Mouse (Mus musculus): ENCODE measurements around the gene Eml3. TPM values are rescaled to one million over a fixed set of nuclear protein-coding genes. Genes with fewer than 3 reads are reported as not detected.
"Not testable (repeated sequence)": the region's sequence is repeated elsewhere in the genome, so short reads cannot be mapped to it uniquely, and the experiment has no call there.

Eml3 gene
- total RNA-seq, 2 experiments from 2014 or later, result 18.0 to 29.3 TPM

DNA sequence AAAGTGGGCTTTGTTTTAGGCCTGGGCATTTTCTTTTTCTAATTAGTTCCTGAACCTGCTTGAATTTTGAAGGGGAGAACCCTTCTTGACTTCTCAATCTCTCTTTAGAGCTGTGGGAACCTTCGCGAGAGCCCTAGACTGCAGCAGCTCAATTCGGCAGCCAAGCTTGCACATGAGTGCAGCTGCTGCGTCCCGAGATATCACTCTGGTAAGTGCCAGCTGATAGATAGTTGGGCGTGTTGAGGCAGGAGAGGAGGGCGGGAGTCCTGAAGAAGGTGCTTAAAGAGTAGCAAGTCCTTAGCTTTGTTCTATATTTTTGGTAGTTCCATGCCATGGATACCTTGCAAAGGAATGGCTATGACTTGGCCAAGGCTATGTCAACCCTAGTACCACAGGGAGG, 17.6 kb downstream of the Eml3 start:
- ATAC-seq (ENCODE audit: poor library complexity, severe bottlenecking), result no peak

GRCm38 (mm10) chr19:8950190-8950589, 20.8 kb downstream of the Eml3 start:
- ATAC-seq (ENCODE audit: poor library complexity, severe bottlenecking), result no peak

- ATAC-seq (ENCODE audit: poor library complexity, severe bottlenecking), result no peak
Observed at GRCm38 (mm10) chr19:8952241-8952640, 22.9 kb downstream of the Eml3 start.

DNA sequence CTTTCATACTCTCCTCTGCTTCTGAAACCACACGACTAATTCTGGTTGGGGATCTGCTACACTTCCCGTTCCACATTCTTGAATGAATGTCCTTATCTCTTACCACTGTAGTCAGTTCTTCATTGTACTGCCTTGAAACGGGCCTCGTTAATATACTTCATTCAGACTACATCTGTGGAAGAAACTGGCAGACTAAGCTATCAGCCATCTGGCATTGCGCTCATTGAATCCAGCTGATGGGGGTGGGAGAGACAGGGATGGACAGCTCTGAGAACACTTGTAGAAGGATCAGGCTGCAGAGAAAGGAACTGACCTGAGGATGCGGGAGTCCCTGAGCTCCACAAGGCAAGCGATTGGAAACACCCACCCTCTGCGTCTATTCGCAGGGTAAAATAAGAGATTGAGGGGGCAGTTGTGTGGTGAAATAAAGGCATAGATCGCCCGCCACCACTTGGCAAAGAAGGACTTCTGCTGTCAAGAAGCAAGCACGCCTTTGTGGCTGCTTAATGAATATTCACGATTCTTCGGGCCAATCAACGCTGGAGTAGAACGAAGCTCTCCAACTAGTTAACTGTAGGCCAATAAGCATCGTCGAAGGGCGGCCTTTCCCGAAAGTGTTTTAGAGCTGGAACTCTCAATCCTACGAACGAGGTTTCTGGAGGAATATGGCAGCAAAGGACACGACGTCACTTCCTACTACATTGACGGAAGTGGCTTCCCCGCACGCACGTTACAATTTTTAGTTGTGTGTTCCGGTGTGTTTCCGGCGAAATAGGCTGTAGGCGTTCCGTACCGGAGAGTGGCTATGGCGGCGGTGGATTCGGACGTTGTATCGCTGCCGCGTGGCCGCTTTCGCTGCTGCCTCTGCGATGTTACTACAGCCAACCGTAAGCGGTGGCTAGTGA, 24.0 kb downstream of the Eml3 start, which contains the start of gene Tut1:
Gene Tut1, plus strand, starts transcription at position 713 of the 905 bp plus-strand sequence.
- peak; percentile 97 for ATAC-seq (ENCODE audit: poor library complexity, severe bottlenecking)

DNA sequence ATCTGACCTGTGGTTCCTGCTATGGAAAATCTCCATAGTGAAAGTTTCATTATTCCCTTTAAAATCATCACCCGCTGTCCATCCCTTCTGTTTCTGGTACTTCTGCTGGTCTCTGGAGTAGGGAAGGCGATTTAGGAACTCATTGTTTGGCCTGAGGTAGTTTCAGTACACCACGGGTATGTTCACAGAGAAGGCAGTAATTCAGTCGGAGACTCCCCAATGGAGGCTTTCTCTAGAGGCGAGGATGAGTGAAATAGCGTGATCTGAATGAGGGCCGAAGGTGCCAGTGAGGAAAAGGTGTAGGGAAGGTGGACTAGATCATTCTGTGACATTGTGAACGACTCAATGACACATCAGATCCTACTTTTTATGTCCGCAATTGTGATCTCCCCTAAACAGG, 24.8 kb downstream of the Eml3 start:
- no peak for ATAC-seq (ENCODE audit: poor library complexity, severe bottlenecking)

DNA sequence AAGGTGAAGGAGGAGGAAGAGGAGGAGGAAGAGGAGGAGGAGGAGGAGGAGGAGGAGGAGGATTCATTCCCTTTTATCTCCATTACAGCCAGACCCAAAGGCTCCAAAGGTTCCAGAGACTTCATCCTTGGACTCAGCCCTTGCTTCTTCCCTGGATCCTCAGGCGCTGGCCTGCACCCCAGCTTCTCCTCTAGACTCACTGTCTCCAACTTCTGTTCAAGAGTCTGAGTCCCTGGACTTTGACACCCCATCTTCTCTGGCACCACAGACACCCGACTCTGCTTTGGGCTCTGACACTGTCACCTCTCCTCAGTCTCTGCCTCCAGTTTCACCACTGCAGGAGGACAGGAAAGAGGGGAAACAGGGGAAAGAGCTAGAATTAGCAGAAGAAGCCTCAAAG, 32.9 kb downstream of the Eml3 start:
- ATAC-seq (ENCODE audit: poor library complexity, severe bottlenecking), result no peak

DNA sequence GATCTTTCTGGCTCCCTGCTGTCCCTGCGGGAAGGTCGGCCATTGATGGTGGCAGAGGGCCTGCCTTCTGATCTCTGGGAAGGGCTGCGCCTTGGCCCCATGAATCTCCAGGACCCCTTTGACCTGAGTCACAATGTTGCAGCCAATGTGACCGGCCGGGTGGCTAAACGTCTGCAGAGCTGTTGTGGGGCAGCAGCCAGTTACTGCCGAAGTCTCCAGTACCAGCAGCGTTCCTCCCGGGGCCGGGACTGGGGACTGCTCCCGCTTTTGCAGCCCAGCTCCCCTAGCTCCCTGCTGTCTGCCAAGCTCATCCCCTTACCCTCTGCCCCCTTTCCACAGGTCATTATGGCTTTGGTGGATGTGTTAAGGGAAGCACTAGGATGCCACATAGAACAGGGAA, 35.7 kb downstream of the Eml3 start:
- ATAC-seq (ENCODE audit: poor library complexity, severe bottlenecking), result no peak

DNA sequence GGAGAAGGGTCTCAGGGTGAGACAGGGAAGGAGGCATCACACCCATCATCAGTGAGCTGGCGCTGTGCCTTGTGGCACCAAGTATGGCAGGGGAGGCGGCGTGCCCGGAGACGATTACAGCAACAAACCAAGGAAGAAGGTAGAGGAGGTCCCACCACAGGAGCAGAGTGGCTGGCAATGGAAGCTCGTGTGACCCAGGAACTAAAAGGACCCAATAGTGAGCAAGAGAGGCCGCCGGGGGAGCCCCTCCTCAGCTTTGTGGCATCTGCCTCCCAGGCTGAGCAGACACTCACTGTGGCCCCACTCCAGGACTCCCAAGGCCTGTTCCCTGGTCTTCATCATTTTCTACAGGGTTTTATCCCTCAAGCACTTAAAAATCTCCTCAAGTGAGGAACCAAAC, 36.4 kb downstream of the Eml3 start:
- no peak for ATAC-seq (ENCODE audit: poor library complexity, severe bottlenecking)

DNA sequence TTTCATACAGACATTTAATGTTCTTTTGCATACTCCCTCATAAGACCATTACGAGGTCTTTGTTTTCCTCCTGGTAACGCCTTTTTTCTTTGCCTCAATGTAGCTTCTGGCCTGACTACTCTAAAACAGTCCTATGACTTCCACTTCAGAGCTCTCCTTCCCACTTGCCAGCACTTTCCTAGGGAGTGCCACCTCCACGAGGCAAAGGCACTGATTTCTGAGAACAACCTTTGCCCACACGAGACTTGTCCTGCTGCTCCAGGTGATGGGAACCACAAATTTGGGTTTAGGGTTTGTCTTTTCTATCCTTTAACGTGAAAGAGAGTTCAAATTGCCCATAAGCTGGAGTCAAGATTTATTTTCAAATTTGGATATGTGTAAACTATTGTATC, 36.8 kb downstream of the Eml3 start:
- ATAC-seq (ENCODE audit: poor library complexity, severe bottlenecking), result no peak

GRCm38 (mm10) chr19:8966590-8967372, 37.4 kb downstream of the Eml3 start, which contains the start of gene Eef1g:
Gene Eef1g (plus strand): TSS chr19:8967041.
- ATAC-seq (ENCODE audit: poor library complexity, severe bottlenecking), result peak; percentile 96

- no peak for ATAC-seq (ENCODE audit: poor library complexity, severe bottlenecking)
Observed at GRCm38 (mm10) chr19:8967373-8967743, 38.0 kb downstream of the Eml3 start.

DNA sequence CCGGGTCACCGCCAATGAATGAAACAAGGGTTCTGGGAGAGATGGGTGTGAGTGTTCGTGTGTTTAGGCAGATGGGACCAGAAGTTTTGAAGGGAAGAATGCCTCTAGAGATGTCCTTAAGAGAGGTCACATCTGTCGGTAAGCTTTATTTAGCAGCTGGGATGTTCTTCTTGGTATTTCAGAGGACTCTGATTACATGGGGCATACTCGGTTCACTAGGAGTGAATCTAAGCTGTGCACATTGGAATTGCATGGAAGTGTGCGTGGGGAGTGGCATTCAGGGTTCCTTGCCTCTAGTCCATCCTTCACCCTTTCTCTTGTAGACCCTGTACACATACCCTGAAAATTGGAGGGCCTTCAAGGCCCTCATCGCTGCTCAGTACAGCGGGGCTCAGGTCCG, 38.5 kb downstream of the Eml3 start:
- no peak for ATAC-seq (ENCODE audit: poor library complexity, severe bottlenecking)

GRCm38 (mm10) chr19:8972491-8972890, 43.1 kb downstream of the Eml3 start:
- ATAC-seq (ENCODE audit: poor library complexity, severe bottlenecking), result not testable (repeated sequence)

GRCm38 (mm10) chr19:8974638-8975037, 45.3 kb downstream of the Eml3 start:
- ATAC-seq (ENCODE audit: poor library complexity, severe bottlenecking), result no peak

DNA sequence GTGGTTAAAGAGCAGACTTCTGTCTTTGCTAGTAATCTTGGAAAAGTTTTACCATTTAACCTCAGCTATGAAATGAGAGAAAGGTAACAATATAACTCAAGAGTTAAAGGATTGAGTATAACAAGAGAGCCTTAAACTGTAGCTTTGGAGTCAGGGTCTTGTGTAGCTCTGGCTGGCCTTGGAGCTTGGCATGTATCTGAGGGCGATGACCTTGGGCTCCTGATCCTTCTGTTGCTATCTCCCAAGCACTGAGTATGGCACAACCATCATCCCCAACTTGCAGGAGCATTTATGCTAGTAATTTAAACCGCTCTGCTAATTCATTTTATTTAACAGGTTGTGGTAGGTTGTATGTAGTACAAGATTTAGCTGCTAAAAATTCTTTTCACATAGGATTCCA, 46.1 kb downstream of the Eml3 start:
- no peak for ATAC-seq (ENCODE audit: poor library complexity, severe bottlenecking)

DNA sequence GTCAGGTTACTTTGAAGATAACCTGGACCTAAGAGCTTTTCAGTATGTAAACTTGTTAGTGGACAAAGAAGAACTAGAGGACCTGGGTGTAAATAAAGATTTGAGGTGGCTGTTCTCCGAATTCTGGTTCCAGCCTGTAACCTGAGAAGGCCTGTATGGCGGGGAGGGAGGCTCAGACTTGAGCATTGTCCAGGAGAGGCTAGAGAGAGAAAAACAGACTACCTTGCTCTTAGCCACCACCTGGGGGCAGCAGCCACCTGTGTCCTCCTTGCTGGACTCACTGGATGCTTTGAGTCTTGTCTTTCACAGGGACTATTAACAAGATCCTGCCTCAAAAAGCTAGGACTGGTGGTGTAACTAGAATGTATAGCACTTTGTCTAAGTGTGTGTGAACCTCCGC, 47.2 kb downstream of the Eml3 start:
- ATAC-seq (ENCODE audit: poor library complexity, severe bottlenecking), result peak; percentile 63

DNA sequence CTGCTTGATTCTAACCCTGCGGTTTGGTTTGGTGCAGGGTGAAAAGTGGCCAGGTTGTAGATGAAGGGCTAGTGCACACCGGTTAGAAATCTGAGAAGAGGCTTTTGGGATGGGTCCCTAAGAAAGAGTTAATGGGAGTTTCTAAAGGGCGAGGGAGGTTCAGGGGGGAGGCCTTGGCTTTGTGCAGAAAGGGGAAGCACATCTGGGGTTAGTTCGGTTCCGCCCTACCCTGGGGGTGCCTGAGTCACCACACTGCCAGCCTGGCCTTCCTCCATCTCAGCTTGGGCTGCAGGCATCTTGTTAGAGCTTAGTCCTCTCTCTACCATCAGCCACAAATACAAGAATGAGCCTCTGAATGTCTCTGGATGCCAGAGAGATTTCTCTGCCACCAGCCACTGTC, 51.4 kb downstream of the Eml3 start:
- ATAC-seq (ENCODE audit: poor library complexity, severe bottlenecking), result peak; percentile 47

DNA sequence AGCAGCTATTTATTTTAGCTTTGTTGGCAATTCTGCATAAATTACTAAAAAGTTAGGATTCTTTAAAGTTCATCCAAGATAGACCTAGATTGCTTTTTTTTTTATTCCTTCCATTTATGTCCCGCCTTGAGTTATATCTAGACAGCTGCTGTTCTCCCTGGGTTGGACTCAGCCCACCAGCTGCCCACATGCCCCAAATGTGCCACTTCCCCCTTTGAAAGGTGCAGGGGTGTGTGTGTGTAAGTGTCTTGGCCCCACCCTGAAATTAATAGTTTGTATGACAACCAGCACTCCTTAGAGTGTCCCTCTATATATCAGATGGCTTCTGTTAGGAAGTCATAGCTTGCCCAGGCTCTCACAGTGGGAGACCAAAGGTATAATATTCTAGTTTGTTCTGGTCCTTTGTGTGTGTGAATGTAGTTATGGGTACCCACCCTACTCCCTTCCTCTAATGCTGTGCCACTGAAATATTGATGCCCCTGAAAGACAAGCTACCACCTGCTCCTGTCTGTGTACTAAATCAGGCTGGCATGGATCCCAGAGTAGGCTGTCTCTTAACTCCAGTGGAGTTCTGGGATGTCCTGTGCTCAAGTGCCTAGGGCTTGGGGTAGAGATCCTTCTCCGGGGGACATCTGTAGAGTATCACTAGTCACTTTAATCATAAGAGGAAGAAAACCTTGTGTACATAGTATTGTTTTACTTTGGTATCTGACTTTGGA, 52.3 kb downstream of the Eml3 start:
- ATAC-seq (ENCODE audit: poor library complexity, severe bottlenecking), result 0 out of 2 replicates have a peak, but pooled peaks have one; percentile 17

- ATAC-seq (ENCODE audit: poor library complexity, severe bottlenecking), result peak; percentile 47
Observed at GRCm38 (mm10) chr19:8982303-8983149, 53.2 kb downstream of the Eml3 start.

DNA sequence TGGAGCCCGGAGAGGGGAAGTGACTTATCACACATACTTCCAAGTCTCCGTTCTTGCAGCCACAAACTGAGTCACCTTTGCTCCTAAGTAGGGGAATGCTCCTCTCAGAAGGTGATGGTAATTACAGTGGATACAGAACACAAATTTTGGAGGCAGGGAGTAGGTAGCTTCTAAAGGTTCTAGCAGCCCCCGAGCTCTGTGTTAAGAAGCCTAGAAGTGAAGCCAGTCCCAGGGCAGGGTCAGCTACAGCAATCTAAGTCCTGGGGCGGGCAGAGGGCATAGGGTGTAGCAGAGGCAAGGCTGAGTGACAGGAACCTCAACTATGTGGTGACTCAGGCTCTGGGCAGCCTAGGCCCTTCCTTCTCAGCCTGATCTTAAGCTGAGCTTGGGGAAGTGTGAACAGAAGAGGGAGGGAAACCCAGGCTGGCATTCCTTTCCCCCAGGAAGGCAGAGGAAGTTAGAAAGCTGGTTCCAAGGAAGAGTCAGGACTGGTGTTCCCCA, 53.8 kb downstream of the Eml3 start:
- peak; percentile 62 for ATAC-seq (ENCODE audit: poor library complexity, severe bottlenecking)

Data from megakaryocyte, adult 5-6 weeks (primary cell).